Mouse (Mus musculus) heart, adult 2 months (tissue): ENCODE measurements around the gene Zfp37.

Experiments used
- CTCF ChIP-seq: fragments of 200-600 bp; IDR thresholded peaks from 2 replicates; pipeline ENCODE4 v1.8.1; 2022; ENCODE audit warnings: antibody characterized with exemption, mild to moderate bottlenecking, moderate library complexity
- EP300 ChIP-seq: fragments of 200-500 bp; IDR thresholded peaks from 2 replicates; pipeline ENCODE4 v1.6.1; 2011; ENCODE audit warnings: low read depth, low read length, control low read depth; ENCODE audit not compliant: insufficient read depth
- POLR2A ChIP-seq: fragments of 200-500 bp; IDR thresholded peaks from 2 replicates; pipeline ENCODE4 v1.6.1; 2011; ENCODE audit warnings: mild to moderate bottlenecking, low read depth, low read length, control low read depth; ENCODE audit not compliant: insufficient read depth

DNA sequence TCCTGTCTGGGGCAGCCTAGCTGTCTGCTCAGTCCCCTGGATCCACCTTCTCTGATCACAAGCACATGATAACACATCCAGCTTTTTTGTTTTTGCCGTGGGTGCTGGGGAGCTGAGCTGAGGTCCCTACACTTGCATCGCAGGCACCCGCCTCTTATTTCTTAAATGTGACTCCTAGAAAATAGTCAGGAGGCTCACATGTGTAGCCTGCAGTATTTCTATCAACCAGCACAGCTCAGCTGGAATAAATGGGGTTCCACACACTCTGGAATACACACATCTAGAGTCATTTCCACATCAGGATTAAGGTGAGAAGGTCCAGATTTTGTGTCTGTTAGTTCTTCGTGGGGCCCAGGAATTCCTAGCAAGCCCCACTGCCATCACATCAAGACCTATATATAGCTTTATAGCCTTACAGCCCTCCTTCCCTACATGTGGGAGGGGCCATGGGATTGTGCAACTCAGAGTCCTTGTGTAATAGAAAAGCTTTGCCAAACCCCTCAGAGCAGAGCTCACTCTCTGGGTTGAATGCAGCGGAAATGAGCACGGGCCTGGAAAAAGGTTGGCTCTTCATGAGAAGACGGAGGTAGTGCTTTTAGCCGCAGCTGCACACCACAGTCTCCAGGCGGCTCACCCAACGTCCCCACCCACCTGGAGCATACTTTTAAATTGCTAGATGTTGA lies 34.4 kb upstream of the Zfp37 start:
- TF ChIP-seq POLR2A, result no peak
- TF ChIP-seq EP300, result no peak
- TF ChIP-seq CTCF, result no peak
